ENCODE assay signal across 14 mouse cellular contexts in the genomic region with DNA sequence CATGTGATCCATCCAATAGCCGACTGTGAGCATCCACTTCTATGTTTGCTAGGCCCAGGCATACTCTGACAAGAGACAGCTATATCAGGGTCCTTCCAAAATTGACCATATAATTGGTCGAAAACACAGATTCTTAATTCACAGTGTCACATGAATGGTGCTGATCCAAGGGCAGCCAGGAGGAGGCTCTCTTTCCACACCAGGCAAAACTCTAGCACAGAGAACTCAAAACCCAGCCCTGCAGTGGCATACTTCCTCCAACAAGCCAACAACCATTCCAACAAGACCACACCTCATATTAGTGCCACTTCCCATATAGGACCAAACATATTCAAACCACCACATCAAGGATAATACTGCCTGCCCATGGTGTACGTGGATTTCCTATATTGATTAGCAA.
DNase-seq lines count a peak whose midpoint lies in the region; ATAC-seq lines count a peak whose summit lies in the region.
"Had no signal": no experiment of that assay in that cellular context is flagged by ENCODE, and none has a peak within 500 bp of the region (broad histone marks: within the 10 kb centered on the region; RNA-seq: fewer than 3 reads in every experiment).

No protein-coding gene starts in this region.

- 85% methylated on average over 3 of the region's 3 CpGs for WGBS in kidney, embryonic 16.5 days
- 81% methylated on average over 2 of the region's 3 CpGs for WGBS in midbrain, embryonic 11.5 days

- no peaks in the 10 kb centered on the region for H3K36me3 ChIP-seq in kidney, embryonic 16.5 days (ENCODE audit: insufficient read depth, low read length)
- no peaks in the 10 kb centered on the region for H3K36me3 ChIP-seq in midbrain, embryonic 11.5 days (ENCODE audit: control insufficient read depth, insufficient read depth, low read length)
- H3K36me3 ChIP-seq: forebrain, embryonic 12.5 days; midbrain, embryonic 12.5 days; stomach, embryonic 15.5 days had no signal

- H3K27ac ChIP-seq in kidney, embryonic 16.5 days (ENCODE audit: low read length): no peak overlapping the region
- H3K27ac ChIP-seq in midbrain, embryonic 11.5 days (ENCODE audit: low read depth, low read length): no peak overlapping the region
- H3K27ac ChIP-seq: forebrain, embryonic 12.5 days; midbrain, embryonic 12.5 days; stomach, embryonic 15.5 days had no signal

- no peak for ATAC-seq in kidney, embryonic 16.5 days (ENCODE audit: low FRiP score, low TSS enrichment)
- no peak for ATAC-seq in midbrain, embryonic 11.5 days (ENCODE audit: low FRiP score)
- ATAC-seq: hindbrain, embryonic 16.5 days had no signal

- no peaks in the 10 kb centered on the region for H3K4me1 ChIP-seq in kidney, embryonic 16.5 days (ENCODE audit: insufficient read depth, low read length)
- H3K4me1 ChIP-seq in midbrain, embryonic 11.5 days (ENCODE audit: control insufficient read depth, insufficient read depth, low read length): no peaks in the 10 kb centered on the region
- H3K4me1 ChIP-seq: forebrain, embryonic 12.5 days; midbrain, embryonic 12.5 days; stomach, embryonic 15.5 days had no signal

- H3K27me3 ChIP-seq in kidney, embryonic 16.5 days (ENCODE audit: insufficient read depth, low read length): no peaks in the 10 kb centered on the region
- H3K27me3 ChIP-seq in midbrain, embryonic 11.5 days (ENCODE audit: control insufficient read depth, insufficient read depth, low read length): no peaks in the 10 kb centered on the region
- H3K27me3 ChIP-seq: forebrain, embryonic 12.5 days; midbrain, embryonic 12.5 days; stomach, embryonic 15.5 days had no signal

- peak; percentile 18 for DNase-seq in kidney, adult 18-20 months
- DNase-seq in testis, postnatal 10 days (ENCODE audit: low spot score): peak; percentile 40
- DNase-seq in testis, postnatal 14 days (ENCODE audit: low spot score): no peak
- peak; percentile 11 for DNase-seq in kidney, postnatal 14 days
- DNase-seq in midbrain, embryonic 11.5 days (ENCODE audit: low spot score, missing footprints): no peak
- DNase-seq in embryo, embryonic 10 days (ENCODE audit: low spot score): no peak
- DNase-seq: cerebellum, postnatal 36 days; heart, adult 11 months; thymus, postnatal 36 days had no signal

- no peaks in the 10 kb centered on the region for H3K9me3 ChIP-seq in kidney, embryonic 16.5 days (ENCODE audit: low read length)
- no peaks in the 10 kb centered on the region for H3K9me3 ChIP-seq in midbrain, embryonic 11.5 days (ENCODE audit: control insufficient read depth, low read length)
- H3K9me3 ChIP-seq: forebrain, embryonic 12.5 days; midbrain, embryonic 12.5 days; stomach, embryonic 15.5 days had no signal

- no peak overlapping the region for H3K4me2 ChIP-seq in kidney, embryonic 16.5 days (replicated peaks; ENCODE audit: low read depth, low read length)
- no peak overlapping the region for H3K4me2 ChIP-seq in midbrain, embryonic 11.5 days
- H3K4me2 ChIP-seq: forebrain, embryonic 12.5 days; midbrain, embryonic 12.5 days; stomach, embryonic 15.5 days had no signal

- no peak overlapping the region for H3K4me3 ChIP-seq in kidney, embryonic 16.5 days (ENCODE audit: low read length)
- no peak overlapping the region for H3K4me3 ChIP-seq in midbrain, embryonic 11.5 days (ENCODE audit: low read depth, low read length)
- H3K4me3 ChIP-seq: forebrain, embryonic 12.5 days; midbrain, embryonic 12.5 days; stomach, embryonic 15.5 days had no signal

- no peak overlapping the region for H3K9ac ChIP-seq in kidney, embryonic 16.5 days (replicated peaks; ENCODE audit: low read length)
- H3K9ac ChIP-seq in midbrain, embryonic 11.5 days (ENCODE audit: low read length): no peak overlapping the region
- H3K9ac ChIP-seq: forebrain, embryonic 12.5 days; midbrain, embryonic 12.5 days; stomach, embryonic 15.5 days had no signal

Comparison
In these comparisons a context has a peak if more than half of its experiments do, and no peak if none do; other contexts are left out.
1. DNase-seq: peak in kidney, adult 18-20 months (single experiment), testis, postnatal 10 days (single experiment) and kidney, postnatal 14 days (single experiment); none in testis, postnatal 14 days (single experiment), midbrain, embryonic 11.5 days (single experiment) and embryo, embryonic 10 days (single experiment).